Mouse (Mus musculus): ENCODE results near the gene Tgfbr3l. TPM values are rescaled to one million over a fixed set of nuclear protein-coding genes. Genes with fewer than 3 reads are reported as not detected.
A peak's percentile ranks its signal among the peaks of the same experiment; 100 is the strongest.

The Tgfbr3l gene
- polyA plus RNA-seq, 1 experiment from 2014 or later: 1.3 TPM

- ATAC-seq: no peak
- Histone ChIP-seq H3K4me2 (no peak overlapping the region), H3K4me1 (peaks cover 38% of the 10 kb centered on the region), H3K36me3 (peaks cover 59% of the 10 kb centered on the region), H3K9me3 (replicated peaks) (no peaks in the 10 kb centered on the region), H3K27me3 (replicated peaks) (no peaks in the 10 kb centered on the region), H3K27ac (no peak overlapping the region), H3K9ac (no peak overlapping the region), H3K4me3 (no peak overlapping the region)
- WGBS (ENCODE audit: insufficient replicate concordance): 86% methylated on average over 4 of the region's 4 CpGs
These were observed 9.3 kb downstream of the Tgfbr3l start for GRCm38 (mm10) chr8:4257350-4257749.

- 3% methylated on average over 35 of the region's 35 CpGs for WGBS (ENCODE audit: insufficient replicate concordance)
- peak; percentile 50 for ATAC-seq
- peaks cover 33% of the 10 kb centered on the region for H3K4me1 ChIP-seq
- H3K27me3 ChIP-seq (replicated peaks): no peaks in the 10 kb centered on the region
- H3K4me2 ChIP-seq: peak overlapping the region; percentile 99
- peak overlapping the region; percentile 70 for H3K9ac ChIP-seq
- peaks cover 67% of the 10 kb centered on the region for H3K36me3 ChIP-seq
- H3K27ac ChIP-seq: no peak overlapping the region
- H3K9me3 ChIP-seq (replicated peaks): no peaks in the 10 kb centered on the region
- peak overlapping the region; percentile 64 for H3K4me3 ChIP-seq
These were observed 10.2 kb downstream of the Tgfbr3l start for GRCm38 (mm10) chr8:4258233-4258632.

GRCm38 (mm10) chr8:4258678-4259077 is 10.7 kb downstream of the Tgfbr3l start:
- ATAC-seq: peak; percentile 64
- no peaks in the 10 kb centered on the region for H3K27me3 ChIP-seq (replicated peaks)
- H3K9ac ChIP-seq: peak overlapping the region; percentile 70
- H3K4me1 ChIP-seq: peaks cover 30% of the 10 kb centered on the region
- 1% methylated on average over 31 of the region's 32 CpGs for WGBS (ENCODE audit: insufficient replicate concordance)
- peaks cover 72% of the 10 kb centered on the region for H3K36me3 ChIP-seq
- H3K27ac ChIP-seq: peak overlapping the region; percentile 64
- no peaks in the 10 kb centered on the region for H3K9me3 ChIP-seq (replicated peaks)
- H3K4me2 ChIP-seq: peak overlapping the region; percentile 99
- H3K4me3 ChIP-seq: peak overlapping the region; percentile 64

GRCm38 (mm10) chr8:4259125-4259804 is 11.3 kb downstream of the Tgfbr3l start, which contains the start of gene Ctxn1:
Gene Ctxn1, minus strand, starts transcription at chr8:4259274.
- H3K36me3 ChIP-seq: peaks cover 76% of the 10 kb centered on the region
- no peaks in the 10 kb centered on the region for H3K9me3 ChIP-seq (replicated peaks)
- peak within 1 kb of the TSS; percentile 70 for H3K9ac ChIP-seq
- 9% methylated on average over 33 of the region's 33 CpGs for WGBS (ENCODE audit: insufficient replicate concordance)
- peaks cover 24% of the 10 kb centered on the region for H3K4me1 ChIP-seq
- ATAC-seq: peak; percentile 94
- peak within 1 kb of the TSS; percentile 99 for H3K4me2 ChIP-seq
- H3K27ac ChIP-seq: peak within 1 kb of the TSS; percentile 75
- H3K4me3 ChIP-seq: peak within 1 kb of the TSS; percentile 64
- H3K27me3 ChIP-seq (replicated peaks): no peaks in the 10 kb centered on the region

- ATAC-seq: no peak
- Histone ChIP-seq H3K4me3 (no peak overlapping the region), H3K9ac (0 out of 2 replicates have a peak overlapping the region, but pooled peaks have one; percentile 19), H3K27ac (peak overlapping the region; percentile 75; the same call in 1 of the 2 replicates), H3K27me3 (replicated peaks) (no peaks in the 10 kb centered on the region), H3K4me1 (peaks cover 22% of the 10 kb centered on the region), H3K4me2 (peak overlapping the region; percentile 99), H3K9me3 (replicated peaks) (no peaks in the 10 kb centered on the region), H3K36me3 (peaks cover 76% of the 10 kb centered on the region)
- 82% methylated on average over 4 of the region's 4 CpGs for WGBS (ENCODE audit: insufficient replicate concordance)
These were observed 11.8 kb downstream of the Tgfbr3l start for GRCm38 (mm10) chr8:4259805-4260170.

- H3K27ac ChIP-seq: no peak overlapping the region
- WGBS (ENCODE audit: insufficient replicate concordance): 73% methylated on average over 8 of the region's 8 CpGs
- peaks cover 18% of the 10 kb centered on the region for H3K4me1 ChIP-seq
- no peaks in the 10 kb centered on the region for H3K9me3 ChIP-seq (replicated peaks)
- H3K9ac ChIP-seq: no peak overlapping the region
- no peaks in the 10 kb centered on the region for H3K27me3 ChIP-seq (replicated peaks)
- H3K4me2 ChIP-seq: no peak overlapping the region
- H3K4me3 ChIP-seq: no peak overlapping the region
- ATAC-seq: no peak
- H3K36me3 ChIP-seq: peaks cover 88% of the 10 kb centered on the region
These were observed 15.2 kb downstream of the Tgfbr3l start for GRCm38 (mm10) chr8:4263105-4263791.

GRCm38 (mm10) chr8:4265160-4265914 is 17.3 kb downstream of the Tgfbr3l start:
- no peaks in the 10 kb centered on the region for H3K27me3 ChIP-seq (replicated peaks)
- no peak overlapping the region for H3K9ac ChIP-seq
- H3K4me1 ChIP-seq: no peaks in the 10 kb centered on the region
- WGBS (ENCODE audit: insufficient replicate concordance): 84% methylated on average over 15 of the region's 15 CpGs
- no peak overlapping the region for H3K4me2 ChIP-seq
- H3K27ac ChIP-seq: no peak overlapping the region
- H3K36me3 ChIP-seq: peaks cover 100% of the 10 kb centered on the region
- no peaks in the 10 kb centered on the region for H3K9me3 ChIP-seq (replicated peaks)
- H3K4me3 ChIP-seq: no peak overlapping the region
- no peak for ATAC-seq

- H3K4me2 ChIP-seq: no peak overlapping the region
- H3K36me3 ChIP-seq: peaks cover 100% of the 10 kb centered on the region
- H3K4me1 ChIP-seq: no peaks in the 10 kb centered on the region
- H3K9ac ChIP-seq: no peak overlapping the region
- no peaks in the 10 kb centered on the region for H3K9me3 ChIP-seq (replicated peaks)
- peak; percentile 63; the same call in 1 of the 2 replicates for ATAC-seq
- 84% methylated on average over 15 of the region's 15 CpGs for WGBS (ENCODE audit: insufficient replicate concordance)
- no peak overlapping the region for H3K27ac ChIP-seq
- H3K27me3 ChIP-seq (replicated peaks): no peaks in the 10 kb centered on the region
- H3K4me3 ChIP-seq: no peak overlapping the region
These were observed 19.6 kb downstream of the Tgfbr3l start for GRCm38 (mm10) chr8:4267627-4268026.

GRCm38 (mm10) chr8:4269609-4270008 is 21.6 kb downstream of the Tgfbr3l start:
- H3K27ac ChIP-seq: no peak overlapping the region
- 85% methylated on average over 6 of the region's 6 CpGs for WGBS (ENCODE audit: insufficient replicate concordance)
- H3K9me3 ChIP-seq (replicated peaks): no peaks in the 10 kb centered on the region
- H3K4me1 ChIP-seq: peaks cover 13% of the 10 kb centered on the region
- H3K36me3 ChIP-seq: peaks cover 96% of the 10 kb centered on the region
- no peak overlapping the region for H3K4me3 ChIP-seq
- H3K27me3 ChIP-seq (replicated peaks): no peaks in the 10 kb centered on the region
- no peak for ATAC-seq
- H3K9ac ChIP-seq: no peak overlapping the region
- no peak overlapping the region for H3K4me2 ChIP-seq

- Histone ChIP-seq H3K9ac (peak within 1 kb of the TSS; percentile 85), H3K27me3 (replicated peaks) (no peaks in the 10 kb centered on the region), H3K4me1 (peaks cover 28% of the 10 kb centered on the region), H3K27ac (peak within 1 kb of the TSS; percentile 70), H3K36me3 (peaks cover 37% of the 10 kb centered on the region), H3K9me3 (replicated peaks) (no peaks in the 10 kb centered on the region), H3K4me2 (peak within 1 kb of the TSS; percentile 86), H3K4me3 (peak within 1 kb of the TSS; percentile 88)
- WGBS (ENCODE audit: insufficient replicate concordance): under 1% methylated on average over 39 of the region's 39 CpGs
- ATAC-seq: peak; percentile 96
These were observed 27.5 kb downstream of the Tgfbr3l start, which contains the start of gene Timm44 for GRCm38 (mm10) chr8:4275275-4276110. Gene Timm44, minus strand, starts transcription at chr8:4275913.

- Histone ChIP-seq H3K9me3 (replicated peaks) (no peaks in the 10 kb centered on the region), H3K27ac (peak overlapping the region; percentile 70), H3K36me3 (peaks cover 31% of the 10 kb centered on the region), H3K9ac (peak overlapping the region; percentile 85), H3K27me3 (replicated peaks) (no peaks in the 10 kb centered on the region), H3K4me2 (peak overlapping the region; percentile 86), H3K4me3 (peak overlapping the region; percentile 88), H3K4me1 (peaks cover 28% of the 10 kb centered on the region)
- ATAC-seq: peak; percentile 62; the same call in 1 of the 2 replicates
- 21% methylated on average over 9 of the region's 9 CpGs for WGBS (ENCODE audit: insufficient replicate concordance)
These were observed 28.1 kb downstream of the Tgfbr3l start for GRCm38 (mm10) chr8:4276111-4276465.

All from liver, embryonic 12.5 days (tissue).